Mouse (Mus musculus): ENCODE measurements around the gene Chaf1a. TPM values are rescaled to one million over a fixed set of nuclear protein-coding genes. Genes with fewer than 3 reads are reported as not detected.

The Chaf1a gene
- polyA plus RNA-seq, 1 experiment from 2014 or later, result 5.0 TPM

GRCm38 (mm10) chr17:56032831-56033230, 7.4 kb upstream of the Chaf1a start:
- 81% methylated on average over 7 of the region's 7 CpGs for WGBS
- H3K4me2 ChIP-seq, result no peak overlapping the region
- no peak overlapping the region for H3K9ac ChIP-seq
- peaks cover 34% of the 10 kb centered on the region for H3K4me1 ChIP-seq
- H3K36me3 ChIP-seq (replicated peaks), result no peaks in the 10 kb centered on the region
- no peaks in the 10 kb centered on the region for H3K27me3 ChIP-seq (replicated peaks)
- no peaks in the 10 kb centered on the region for H3K9me3 ChIP-seq
- no peak overlapping the region for H3K27ac ChIP-seq
- ATAC-seq (replicated peaks), result no peak
- H3K4me3 ChIP-seq, result no peak overlapping the region

GRCm38 (mm10) chr17:56034040-56034725, 6.1 kb upstream of the Chaf1a start:
- H3K9me3 ChIP-seq, result no peaks in the 10 kb centered on the region
- H3K9ac ChIP-seq, result peak overlapping the region; percentile 5; the same call in 1 of the 2 replicates
- H3K36me3 ChIP-seq (replicated peaks), result no peaks in the 10 kb centered on the region
- H3K4me2 ChIP-seq, result no peak overlapping the region
- 92% methylated on average over 7 of the region's 7 CpGs for WGBS
- no peak overlapping the region for H3K4me3 ChIP-seq
- no peak for ATAC-seq (replicated peaks)
- no peak overlapping the region for H3K27ac ChIP-seq
- peaks cover 34% of the 10 kb centered on the region for H3K4me1 ChIP-seq
- H3K27me3 ChIP-seq (replicated peaks), result no peaks in the 10 kb centered on the region

- H3K4me2 ChIP-seq, result no peak overlapping the region
- no peaks in the 10 kb centered on the region for H3K27me3 ChIP-seq (replicated peaks)
- H3K9ac ChIP-seq, result peak overlapping the region; percentile 5; the same call in 1 of the 2 replicates
- WGBS, result 92% methylated on average over 6 of the region's 6 CpGs
- H3K36me3 ChIP-seq (replicated peaks), result no peaks in the 10 kb centered on the region
- H3K4me3 ChIP-seq, result no peak overlapping the region
- ATAC-seq (replicated peaks), result no peak
- H3K9me3 ChIP-seq, result no peaks in the 10 kb centered on the region
- H3K27ac ChIP-seq, result no peak overlapping the region
- H3K4me1 ChIP-seq, result peaks cover 34% of the 10 kb centered on the region
These were observed 5.5 kb upstream of the Chaf1a start for GRCm38 (mm10) chr17:56034726-56035100.

GRCm38 (mm10) chr17:56035216-56035615, 5.0 kb upstream of the Chaf1a start:
- H3K27me3 ChIP-seq (replicated peaks), result no peaks in the 10 kb centered on the region
- H3K36me3 ChIP-seq (replicated peaks), result no peaks in the 10 kb centered on the region
- WGBS, result 86% methylated on average over 4 of the region's 4 CpGs
- no peak for ATAC-seq (replicated peaks)
- H3K4me1 ChIP-seq, result peaks cover 34% of the 10 kb centered on the region
- no peaks in the 10 kb centered on the region for H3K9me3 ChIP-seq
- H3K9ac ChIP-seq, result peak overlapping the region; percentile 0; the same call in 1 of the 2 replicates
- peak overlapping the region; percentile 69 for H3K4me2 ChIP-seq
- H3K4me3 ChIP-seq, result peak overlapping the region; percentile 97
- H3K27ac ChIP-seq, result no peak overlapping the region

GRCm38 (mm10) chr17:56036176-56036900, 3.9 kb upstream of the Chaf1a start, which contains the start of gene Sh3gl1:
Gene Sh3gl1, minus strand, starts transcription at chr17:56036635.
- Histone ChIP-seq H3K4me1 (peaks cover 44% of the 10 kb centered on the region), H3K27ac (peak within 1 kb of the TSS; percentile 87), H3K27me3 (replicated peaks) (no peaks in the 10 kb centered on the region), H3K36me3 (replicated peaks) (no peaks in the 10 kb centered on the region), H3K4me3 (peak within 1 kb of the TSS; percentile 97), H3K4me2 (peak within 1 kb of the TSS; percentile 69), H3K9ac (peak within 1 kb of the TSS; percentile 74), H3K9me3 (no peaks in the 10 kb centered on the region)
- peak; percentile 90 for ATAC-seq (replicated peaks)
- under 1% methylated on average over 74 of the region's 74 CpGs for WGBS

GRCm38 (mm10) chr17:56036901-56037287, 3.3 kb upstream of the Chaf1a start:
- Histone ChIP-seq H3K36me3 (replicated peaks) (no peaks in the 10 kb centered on the region), H3K27ac (peak overlapping the region; percentile 44), H3K27me3 (replicated peaks) (no peaks in the 10 kb centered on the region), H3K4me2 (peak overlapping the region; percentile 44), H3K4me1 (peaks cover 46% of the 10 kb centered on the region), H3K9ac (peak overlapping the region; percentile 39; the same call in 1 of the 2 replicates), H3K4me3 (peak overlapping the region; percentile 97), H3K9me3 (no peaks in the 10 kb centered on the region)
- peak; percentile 47 for ATAC-seq (replicated peaks)
- 37% methylated on average over 13 of the region's 13 CpGs for WGBS

- Histone ChIP-seq H3K27me3 (replicated peaks) (no peaks in the 10 kb centered on the region), H3K4me1 (peaks cover 40% of the 10 kb centered on the region), H3K27ac (no peak overlapping the region), H3K9ac (no peak overlapping the region), H3K9me3 (no peaks in the 10 kb centered on the region), H3K4me2 (no peak overlapping the region), H3K4me3 (no peak overlapping the region), H3K36me3 (replicated peaks) (no peaks in the 10 kb centered on the region)
- ATAC-seq (replicated peaks), result no peak
- WGBS, result 89% methylated on average over 8 of the region's 8 CpGs
These were observed 1.5 kb upstream of the Chaf1a start for GRCm38 (mm10) chr17:56038583-56039261.

GRCm38 (mm10) chr17:56039345-56039744, 894 bp upstream of the Chaf1a start:
- WGBS, result 82% methylated on average over 4 of the region's 4 CpGs
- Histone ChIP-seq H3K9ac (no peak overlapping the region), H3K27ac (peak overlapping the region; percentile 75; the same call in 1 of the 2 replicates), H3K27me3 (replicated peaks) (no peaks in the 10 kb centered on the region), H3K9me3 (no peaks in the 10 kb centered on the region), H3K4me1 (peaks cover 34% of the 10 kb centered on the region), H3K4me3 (peak overlapping the region; percentile 88), H3K4me2 (peak overlapping the region; percentile 95), H3K36me3 (replicated peaks) (no peaks in the 10 kb centered on the region)
- no peak for ATAC-seq (replicated peaks)

GRCm38 (mm10) chr17:56040857-56041163, 571 bp downstream of the Chaf1a start:
- Histone ChIP-seq H3K27ac (no peak overlapping the region), H3K9ac (peak overlapping the region; percentile 50), H3K4me1 (peaks cover 19% of the 10 kb centered on the region), H3K4me3 (peak overlapping the region; percentile 88), H3K4me2 (peak overlapping the region; percentile 95), H3K27me3 (replicated peaks) (no peaks in the 10 kb centered on the region), H3K36me3 (replicated peaks) (no peaks in the 10 kb centered on the region), H3K9me3 (no peaks in the 10 kb centered on the region)
- 1% methylated on average over 12 of the region's 12 CpGs for WGBS
- no peak for ATAC-seq (replicated peaks)

- ATAC-seq (replicated peaks), result no peak
- no peak overlapping the region for H3K4me2 ChIP-seq
- no peak overlapping the region for H3K4me3 ChIP-seq
- WGBS, result 91% methylated on average over 5 of the region's 5 CpGs
- H3K9ac ChIP-seq, result no peak overlapping the region
- no peaks in the 10 kb centered on the region for H3K9me3 ChIP-seq
- no peaks in the 10 kb centered on the region; the same call in 1 of the 2 replicates for H3K36me3 ChIP-seq (replicated peaks)
- H3K4me1 ChIP-seq, result no peaks in the 10 kb centered on the region
- no peaks in the 10 kb centered on the region for H3K27me3 ChIP-seq (replicated peaks)
- H3K27ac ChIP-seq, result no peak overlapping the region
These were observed 11.1 kb downstream of the Chaf1a start for GRCm38 (mm10) chr17:56051369-56051768.

- Histone ChIP-seq H3K4me2 (no peak overlapping the region), H3K4me3 (no peak overlapping the region), H3K9me3 (no peaks in the 10 kb centered on the region), H3K9ac (no peak overlapping the region), H3K27ac (no peak overlapping the region), H3K36me3 (replicated peaks) (no peaks in the 10 kb centered on the region), H3K27me3 (replicated peaks) (no peaks in the 10 kb centered on the region), H3K4me1 (no peaks in the 10 kb centered on the region)
- no peak for ATAC-seq (replicated peaks)
These were observed 14.7 kb downstream of the Chaf1a start for GRCm38 (mm10) chr17:56054938-56055337.

GRCm38 (mm10) chr17:56055945-56056678, 15.9 kb downstream of the Chaf1a start:
- Histone ChIP-seq H3K9ac (no peak overlapping the region), H3K27me3 (replicated peaks) (no peaks in the 10 kb centered on the region), H3K4me3 (no peak overlapping the region), H3K36me3 (replicated peaks) (no peaks in the 10 kb centered on the region), H3K4me2 (no peak overlapping the region), H3K4me1 (no peaks in the 10 kb centered on the region), H3K9me3 (no peaks in the 10 kb centered on the region), H3K27ac (no peak overlapping the region)
- peak; percentile 66 for ATAC-seq (replicated peaks)
- WGBS, result 47% methylated on average over 4 of the region's 4 CpGs

Measured in midbrain, embryonic 15.5 days (tissue).